Mouse (Mus musculus): ENCODE measurements around the gene H2-DMb1. TPM values are rescaled to one million over a fixed set of nuclear protein-coding genes. Genes with fewer than 3 reads are reported as not detected.

H2-DMb1 gene
- total RNA-seq, 2 experiments from 2014 or later: 0.72 to 0.89 TPM

DNA sequence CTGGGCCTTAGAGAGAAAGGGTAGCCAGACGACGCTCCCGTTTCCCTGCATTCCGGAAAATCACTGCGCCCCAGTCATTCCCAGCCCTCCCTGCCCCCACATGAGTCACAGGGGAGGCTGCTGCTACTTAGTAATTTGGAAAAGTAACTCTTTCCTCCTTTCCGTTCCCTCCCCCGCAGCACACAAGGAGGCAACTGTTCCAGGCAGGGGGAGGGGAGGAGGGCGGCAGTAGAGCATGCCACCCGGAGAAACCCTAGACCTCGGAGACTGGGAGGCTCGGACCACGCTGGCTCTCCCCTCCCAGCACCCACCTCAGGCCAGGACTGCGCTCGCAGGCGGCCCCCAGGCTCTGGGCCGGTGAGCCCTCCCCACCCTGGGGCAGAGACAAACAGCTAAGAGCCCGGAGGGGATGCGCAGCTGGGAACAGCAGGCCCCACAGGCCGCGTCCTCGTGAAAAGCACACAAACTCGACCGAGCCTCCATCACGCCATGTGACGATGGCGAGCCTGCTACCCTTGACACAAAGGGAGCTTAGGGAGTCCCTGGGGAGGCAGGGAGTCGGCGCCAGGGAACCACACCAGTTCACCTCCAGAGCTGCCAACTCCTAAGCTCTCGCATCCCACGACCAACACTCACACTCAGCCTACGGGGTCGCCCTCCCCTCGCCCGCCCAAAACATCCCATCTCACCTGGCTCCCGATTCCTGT lies 31.5 kb upstream of the H2-DMb1 start:
- intact Hi-C loops (cut with DNase I): loop anchor here (10.0 kb wide), 2 partner anchors 437 to 483 kb away; partner anchors contain the start of genes Agpat1, Hnrnpm and Rnf5

DNA sequence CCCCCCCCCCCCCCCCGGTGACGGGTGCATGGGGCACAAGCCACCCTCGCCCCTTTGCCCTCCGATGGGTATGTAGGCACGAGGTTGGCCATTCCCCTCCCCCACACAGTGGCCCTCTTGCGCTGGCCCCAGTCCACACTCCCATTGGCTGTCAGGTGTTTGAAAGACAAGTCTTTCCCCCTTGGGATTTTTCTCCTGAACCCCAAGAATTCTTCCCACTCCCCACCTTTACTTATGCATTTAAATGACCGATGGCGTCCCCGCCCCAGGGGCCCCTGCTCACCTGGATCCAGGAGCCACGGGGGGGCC lies 31.0 kb upstream of the H2-DMb1 start:
- DNase-seq: peak; percentile 75 to 82
- intact Hi-C loops (cut with DNase I): loop anchor here (10.0 kb wide), 2 partner anchors 437 to 483 kb away; partner anchors contain the start of genes Agpat1, Hnrnpm and Rnf5

More for the DNA sequence above, 31.5 kb upstream of the H2-DMb1 start:
- peak; percentile 92 to 93 for DNase-seq

DNA sequence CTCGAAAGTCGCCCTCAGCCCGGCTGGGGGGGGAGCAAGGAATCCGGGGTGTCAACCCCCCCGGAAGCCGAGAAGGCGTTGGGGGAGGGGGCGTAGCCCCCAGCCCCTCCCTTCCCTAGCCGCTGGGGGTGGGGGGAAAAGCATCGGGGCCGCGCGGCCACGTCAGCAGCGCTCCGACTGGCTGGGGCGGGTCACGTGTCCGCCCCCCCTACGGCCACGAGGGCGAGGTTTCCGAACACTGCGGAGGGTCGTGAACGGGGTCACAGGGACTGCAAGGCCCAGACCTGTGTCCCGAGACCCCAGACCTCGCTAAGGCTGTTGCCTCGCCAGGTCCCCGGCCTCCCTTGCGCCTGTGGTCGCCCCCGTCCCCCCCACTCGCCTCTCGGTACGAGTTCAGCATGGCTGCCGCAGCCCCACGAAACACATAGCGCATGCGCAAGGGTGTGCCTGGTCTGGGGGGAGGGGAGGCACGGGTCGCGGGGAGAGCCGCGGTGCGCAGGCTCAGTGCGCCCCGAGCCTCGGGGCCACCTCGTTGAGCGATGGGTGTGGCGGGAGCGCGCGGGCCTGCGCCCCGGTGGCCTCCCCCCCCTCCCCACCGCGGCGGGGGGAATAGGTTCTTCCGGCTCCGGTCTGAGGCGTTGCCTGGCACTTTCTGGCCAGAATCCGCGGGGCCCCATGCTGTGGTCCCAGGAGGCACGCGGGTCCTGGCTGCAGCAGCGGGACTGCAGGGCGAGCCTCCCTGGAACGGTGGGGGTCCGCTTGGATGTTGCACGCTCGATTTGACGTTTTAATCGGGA lies 30.5 kb upstream of the H2-DMb1 start, which contains the start of gene Brd2:
Gene Brd2 (minus strand): TSS at position 447 of the 797 bp plus-strand sequence.
- intact Hi-C loops (cut with DNase I): loop anchor here (10.0 kb wide), 2 partner anchors 438 to 482 kb away; partner anchors contain the start of genes Agpat1, Hnrnpm and Rnf5
- DNase-seq: peak; percentile 98 to 99

DNA sequence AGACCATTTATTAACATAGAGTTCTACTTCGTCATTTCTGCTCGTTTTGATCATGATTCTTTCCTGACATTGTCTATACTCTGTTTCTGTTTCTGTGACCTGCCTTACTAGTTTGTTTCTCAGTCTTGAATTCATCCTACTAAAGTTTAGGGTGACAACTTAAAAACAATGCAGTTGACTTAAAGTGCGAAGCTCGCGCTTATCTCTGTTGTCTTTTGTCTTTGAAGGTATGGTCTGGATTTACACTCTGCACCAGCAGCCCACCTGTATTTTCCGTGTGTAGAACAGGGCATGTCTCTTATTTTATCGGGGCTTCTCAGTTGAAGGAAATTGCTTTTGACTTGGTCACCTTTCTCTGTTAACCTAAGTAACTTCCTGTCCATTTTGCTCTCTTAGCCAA lies 29.8 kb upstream of the H2-DMb1 start:
- DNase-seq: no peak
- intact Hi-C loops (cut with DNase I): loop anchor here (10.0 kb wide), 2 partner anchors 438 to 482 kb away; partner anchors contain the start of genes Agpat1, Hnrnpm and Rnf5

DNA sequence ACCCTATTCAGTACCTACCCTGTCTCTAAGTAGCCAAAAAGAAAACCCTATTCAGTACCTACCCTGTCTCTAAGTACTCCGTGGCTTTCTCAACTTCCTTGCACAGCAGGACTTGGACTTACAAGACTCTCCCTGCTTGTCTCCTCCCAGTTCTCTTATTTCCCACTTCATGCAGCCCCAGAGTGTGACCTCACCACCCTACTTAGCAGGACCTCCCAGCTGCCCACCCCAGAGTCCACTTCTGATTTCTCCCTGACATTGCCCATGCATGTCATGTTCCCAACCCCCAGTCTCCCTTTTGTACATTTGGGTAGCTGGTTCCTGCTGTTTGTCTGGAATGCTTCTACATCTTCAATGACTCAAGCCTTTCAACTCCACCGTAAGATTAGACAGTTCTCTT lies 29.4 kb upstream of the H2-DMb1 start:
- intact Hi-C loops (cut with DNase I): loop anchor here (10.0 kb wide), 2 partner anchors 439 to 481 kb away; partner anchors contain the start of genes Agpat1, Hnrnpm and Rnf5
- DNase-seq: peak; percentile 61

DNA sequence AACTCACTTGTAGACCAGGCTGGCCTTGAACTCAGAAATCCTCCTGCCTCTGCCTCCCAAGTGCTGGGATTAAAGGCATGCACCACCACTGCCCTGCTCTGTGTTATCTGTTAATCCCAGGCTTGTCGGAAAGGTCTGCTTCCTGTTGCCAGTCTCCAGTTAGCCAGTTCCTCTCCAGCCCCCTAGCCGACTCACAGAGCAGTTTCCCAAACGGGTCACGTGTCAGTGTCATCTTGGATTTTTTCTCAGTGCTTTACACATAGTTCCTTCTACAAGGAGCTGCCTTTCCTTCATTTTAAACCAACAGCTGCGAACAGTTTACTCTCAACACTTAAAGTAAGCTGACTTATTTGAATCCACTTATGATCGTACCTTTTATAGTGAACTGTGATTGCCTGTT lies 28.2 kb upstream of the H2-DMb1 start:
- no peak for DNase-seq
- intact Hi-C loops (cut with DNase I): loop anchor here (10.0 kb wide), 2 partner anchors 440 to 480 kb away; partner anchors contain the start of genes Agpat1, Hnrnpm and Rnf5

DNA sequence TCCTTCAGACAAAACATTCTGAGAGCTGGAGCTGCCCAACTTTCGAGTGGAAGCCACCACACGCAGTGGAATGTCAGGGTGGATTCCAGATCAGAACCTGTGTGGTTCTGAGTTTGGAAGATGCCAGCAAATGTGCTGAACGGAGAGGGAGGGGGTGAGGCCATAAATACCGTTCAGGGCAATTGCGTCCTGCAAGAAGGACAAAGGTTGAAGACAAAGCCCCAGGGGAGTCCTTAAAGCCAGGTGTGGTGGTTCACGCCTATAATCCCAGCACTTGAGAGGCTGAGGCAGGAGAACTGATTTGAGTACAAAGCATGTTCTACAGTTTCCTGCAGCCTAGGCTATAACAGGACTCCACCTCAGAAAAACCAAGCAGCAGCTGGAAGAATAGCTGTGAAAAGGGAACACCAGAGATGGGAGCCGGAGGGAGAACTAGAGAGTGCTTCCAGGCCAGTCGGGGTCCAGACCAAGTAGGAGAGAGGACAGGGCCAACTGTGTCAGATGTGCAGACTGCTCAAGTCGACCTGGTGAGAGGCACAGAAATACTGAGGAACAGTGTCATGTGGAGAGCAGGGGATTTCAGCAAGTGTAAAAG lies 25.9 kb upstream of the H2-DMb1 start:
- no peak for DNase-seq
- intact Hi-C loops (cut with DNase I): loop anchor here (10.0 kb wide), 2 partner anchors 442 to 478 kb away; partner anchors contain the start of genes Agpat1, Hnrnpm and Rnf5

DNA sequence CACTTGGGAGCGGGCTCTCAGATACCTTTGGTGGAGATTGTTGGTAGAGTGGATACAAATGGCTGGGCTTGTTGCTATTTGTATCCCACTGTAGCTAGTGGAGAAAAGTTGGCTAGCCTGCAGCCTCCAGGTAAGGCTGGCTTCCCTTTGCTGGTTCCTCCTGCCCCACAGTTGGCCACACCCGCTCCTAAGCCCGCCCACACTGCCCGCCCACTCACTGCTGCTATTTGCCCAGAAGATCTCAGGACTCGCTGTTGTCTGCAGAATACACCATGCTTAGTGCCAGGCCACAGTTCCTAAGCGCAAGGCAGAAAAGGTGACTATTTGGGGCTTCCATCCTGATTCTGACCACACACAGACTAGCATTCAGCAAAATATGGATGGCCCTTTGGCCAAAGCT lies 25.4 kb upstream of the H2-DMb1 start:
- peak; percentile 37 to 57 for DNase-seq
- intact Hi-C loops (cut with DNase I): loop anchor here (10.0 kb wide), 2 partner anchors 443 to 477 kb away; partner anchors contain the start of genes Agpat1, Hnrnpm and Rnf5

DNA sequence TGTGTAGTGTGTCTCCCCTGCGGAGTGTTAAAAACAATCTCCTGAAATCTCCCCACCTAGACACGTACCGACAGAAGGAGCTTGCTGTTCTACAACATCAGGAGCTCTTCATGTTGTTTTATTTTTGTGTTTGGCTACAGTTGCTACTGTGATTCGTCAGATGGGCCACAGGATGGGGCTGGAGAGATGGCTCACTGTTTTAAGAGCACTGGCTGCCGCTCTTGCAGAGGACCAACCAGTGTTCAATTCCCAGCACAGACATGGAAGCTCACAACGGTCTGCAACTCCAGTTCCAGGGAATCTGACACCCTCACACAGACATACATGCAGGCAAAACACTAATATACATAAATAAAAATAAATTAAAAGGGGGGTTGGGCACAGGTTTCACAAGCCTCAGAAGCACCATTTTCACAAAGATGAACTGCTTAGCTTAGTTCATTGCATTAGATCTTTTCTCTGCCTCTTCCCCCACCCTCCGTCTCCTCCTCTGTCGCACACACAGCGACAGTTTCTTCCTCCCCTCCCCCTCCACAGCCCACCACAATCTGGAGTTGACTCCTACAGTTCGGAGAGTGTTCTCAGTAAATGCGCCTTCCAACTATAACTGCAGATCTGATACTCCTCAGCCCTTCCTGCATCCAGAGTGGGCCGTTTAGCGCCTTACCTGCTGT lies 24.5 kb upstream of the H2-DMb1 start:
- intact Hi-C loops (cut with DNase I): loop anchor here (10.0 kb wide), 2 partner anchors 444 to 476 kb away; partner anchors contain the start of genes Agpat1, Hnrnpm and Rnf5

DNA sequence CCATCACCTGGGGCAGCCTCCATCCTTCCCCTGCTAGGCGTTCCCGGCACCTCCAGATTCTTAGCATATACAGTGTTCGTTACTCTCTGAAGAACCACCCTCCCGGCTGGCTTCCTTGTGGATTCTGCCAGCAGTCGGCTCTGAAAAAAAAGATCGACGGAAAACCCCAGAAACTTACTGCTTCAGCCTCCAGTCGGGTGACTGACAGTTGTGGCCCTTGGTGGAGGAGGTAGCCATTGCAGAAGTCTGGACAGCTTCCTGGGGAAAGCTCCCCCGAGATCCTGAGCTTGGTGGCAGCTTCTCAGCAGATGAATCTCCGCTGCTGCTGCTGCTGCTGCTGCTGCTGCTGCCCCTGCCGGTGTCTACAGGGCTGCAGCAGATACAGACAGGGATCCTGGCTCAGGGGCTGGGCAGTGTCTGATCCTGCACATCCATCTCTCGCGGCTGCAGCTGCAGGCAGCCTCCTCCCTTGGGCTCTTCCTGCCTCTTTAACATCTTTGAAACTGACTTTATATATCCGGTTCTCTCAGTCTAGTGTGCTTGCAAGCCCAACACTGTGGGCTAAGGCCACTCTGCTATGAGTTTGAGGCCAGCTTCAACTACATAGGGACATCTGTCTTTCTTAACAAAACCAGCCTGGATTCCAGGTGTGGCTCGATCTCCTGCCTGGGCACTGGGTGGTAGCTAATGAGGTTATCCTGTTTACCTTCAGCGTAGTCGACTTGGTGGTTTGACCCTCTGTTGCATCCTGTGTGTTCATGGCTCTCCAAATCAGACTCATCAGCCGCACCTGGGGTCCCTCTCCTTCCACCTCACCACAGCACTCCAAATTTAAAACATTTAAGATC lies 23.7 kb upstream of the H2-DMb1 start:
- DNase-seq: no peak
- intact Hi-C loops (cut with DNase I): loop anchor here (10.0 kb wide), 2 partner anchors 444 to 476 kb away; partner anchors contain the start of genes Agpat1, Hnrnpm and Rnf5

More for the DNA sequence above, 24.5 kb upstream of the H2-DMb1 start:
- no peak for DNase-seq

DNA sequence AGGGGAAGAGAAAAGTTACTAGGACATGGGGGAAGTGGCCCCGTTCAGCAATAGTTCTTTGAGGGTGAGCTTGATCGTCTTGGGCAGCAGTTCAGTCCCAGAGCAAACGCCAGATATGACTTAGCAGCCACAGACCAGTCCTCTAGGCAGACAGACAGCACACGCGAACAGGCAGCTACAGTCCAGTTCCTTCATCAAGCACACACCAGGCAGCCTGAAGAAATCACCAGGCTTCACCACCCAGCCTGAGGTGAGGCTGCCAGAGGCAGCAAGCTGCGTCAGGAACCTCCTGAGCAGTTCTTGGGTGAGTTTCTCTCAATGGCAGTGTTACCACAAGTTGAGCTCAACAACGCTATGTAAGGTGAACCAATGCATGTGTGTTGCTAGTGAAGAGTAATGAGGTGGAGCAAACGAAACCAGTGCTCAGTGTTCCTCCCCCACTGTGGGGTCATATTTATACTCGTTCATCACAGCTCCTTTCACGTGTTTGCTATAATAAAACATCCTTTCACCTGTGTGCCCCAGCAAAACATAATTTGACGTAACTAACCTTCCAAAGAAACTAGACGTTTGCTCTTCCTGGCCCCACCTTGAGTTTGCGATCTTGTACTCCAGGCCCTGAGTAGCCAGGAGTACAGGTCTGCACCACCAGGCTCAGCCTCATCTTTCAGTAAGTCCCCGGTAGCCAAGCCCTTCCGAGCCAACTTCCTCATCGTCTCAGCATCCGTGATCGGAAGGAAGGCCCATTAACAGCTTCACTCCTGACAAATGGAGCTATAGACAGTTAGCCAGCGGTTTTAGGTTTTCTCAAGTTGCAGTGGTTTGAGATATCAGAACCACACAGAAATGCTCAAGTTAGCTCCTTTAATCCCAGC lies 22.6 kb upstream of the H2-DMb1 start:
- DNase-seq: no peak
- intact Hi-C loops (cut with DNase I): no loop called here

DNA sequence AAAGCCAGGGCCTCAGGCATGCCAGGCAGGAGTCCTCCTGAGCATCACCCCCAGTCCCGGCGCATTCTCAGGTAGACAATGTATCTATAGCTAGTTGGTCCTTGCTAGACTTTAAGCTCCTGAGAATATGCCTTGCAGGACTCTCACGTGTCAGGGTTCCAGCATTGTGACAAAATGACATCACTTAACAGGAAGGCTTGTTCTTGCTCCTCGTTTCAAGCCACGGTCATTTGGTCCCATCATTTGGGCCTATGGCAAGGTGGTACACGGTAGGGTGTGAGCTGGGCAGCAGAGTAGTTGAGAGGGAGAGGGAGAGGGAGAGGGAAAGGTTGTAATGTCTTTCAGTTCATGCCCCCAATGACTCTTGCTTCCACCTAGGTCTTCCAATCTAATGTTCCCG lies 21.0 kb upstream of the H2-DMb1 start:
- peak in 1 of 2 experiments; percentile 4 for DNase-seq
- intact Hi-C loops (cut with DNase I): no loop called here

DNA sequence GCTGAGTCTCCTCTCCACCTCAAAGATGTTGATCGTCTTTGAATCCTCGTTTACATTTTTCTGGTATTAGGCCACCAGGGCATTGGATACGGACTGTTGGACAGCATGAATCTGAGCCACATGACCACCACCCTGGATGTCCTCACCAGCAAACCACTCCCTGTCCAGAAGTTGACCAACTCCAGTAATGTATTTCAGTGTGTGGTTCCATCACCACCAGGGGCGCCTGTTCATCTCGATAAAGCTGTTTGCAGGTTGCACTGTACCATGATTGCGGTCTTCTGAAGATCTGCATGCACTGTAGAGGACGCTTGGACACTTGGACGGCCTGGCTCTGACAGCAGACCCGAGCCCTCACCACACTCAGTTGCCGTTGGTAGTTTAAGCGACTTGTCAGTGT lies 19.6 kb upstream of the H2-DMb1 start:
- intact Hi-C loops (cut with DNase I): no loop called here
- peak in 1 of 2 experiments; percentile 38 for DNase-seq

DNA sequence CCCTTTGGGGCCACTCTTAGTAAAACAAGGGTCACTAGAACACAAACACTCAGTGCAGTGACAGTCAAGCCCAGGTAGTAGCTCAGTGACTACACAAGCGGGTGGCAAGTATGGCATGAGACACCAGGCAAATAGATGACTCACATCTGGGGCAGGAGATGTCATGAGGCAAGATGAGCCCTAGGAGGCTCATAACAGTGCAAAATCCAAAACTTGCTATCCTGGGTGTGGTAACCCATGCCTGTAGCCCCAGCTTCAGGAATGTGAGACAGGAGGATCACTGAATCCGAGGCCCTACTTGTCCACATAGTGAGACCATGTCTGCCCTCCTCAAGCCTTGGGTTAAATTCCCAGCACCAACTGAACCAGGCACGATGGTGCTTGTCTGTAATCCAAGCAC lies 18.4 kb upstream of the H2-DMb1 start:
- DNase-seq: no peak
- intact Hi-C loops (cut with DNase I): loop anchor here (2.0 kb wide), 1 partner anchor 34 kb away; no protein-coding TSS in a partner anchor

DNA sequence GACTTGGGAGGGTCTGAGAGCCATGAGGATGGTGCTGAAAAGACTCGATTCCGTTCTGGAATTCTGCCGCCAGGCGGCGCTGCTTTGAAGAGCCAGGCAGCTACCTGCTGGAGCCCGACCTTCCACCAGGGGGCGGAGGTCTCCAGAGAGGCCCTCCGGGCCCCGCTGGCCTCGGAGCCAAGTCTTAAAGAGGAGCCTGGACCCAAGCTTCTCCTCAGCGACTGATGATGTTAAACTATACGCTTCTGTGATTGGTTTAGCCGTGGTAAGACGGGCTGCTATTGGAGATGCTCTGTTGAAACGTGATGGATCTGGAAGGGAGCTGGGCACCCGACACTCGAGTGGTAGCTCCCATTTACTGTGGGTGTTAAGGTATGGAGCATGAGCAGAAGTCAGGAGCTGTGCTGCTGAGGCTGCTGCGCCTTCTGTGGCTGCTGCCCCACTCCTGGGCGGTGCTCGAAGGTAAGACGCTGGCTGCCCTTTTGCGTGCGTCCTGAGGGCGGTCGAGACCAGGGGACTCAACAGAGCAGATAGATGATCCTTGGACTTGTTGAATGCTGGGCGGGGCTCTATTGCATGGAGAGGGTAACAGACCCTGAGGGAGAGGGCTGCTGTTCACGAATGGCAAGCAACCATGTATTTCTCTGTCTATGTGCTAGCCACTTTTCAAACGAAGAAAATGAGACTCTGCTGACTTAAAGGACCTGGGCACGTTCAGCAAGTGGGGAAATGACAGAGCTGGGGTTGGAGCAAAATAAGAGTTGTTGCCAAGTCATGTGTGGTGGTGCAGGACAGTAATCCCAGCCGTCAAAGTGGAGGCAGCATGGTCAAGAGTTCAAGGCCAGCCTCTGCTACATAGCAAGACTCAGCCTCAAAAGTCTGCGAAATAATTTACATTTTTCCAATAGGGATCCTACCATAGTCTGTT lies 17.3 kb upstream of the H2-DMb1 start:
- intact Hi-C loops (cut with DNase I): loop anchor here (1.0 to 2.0 kb wide), 2 partner anchors 35 kb away; no protein-coding TSS in a partner anchor
- DNase-seq: peak; percentile 99 to 100

DNA sequence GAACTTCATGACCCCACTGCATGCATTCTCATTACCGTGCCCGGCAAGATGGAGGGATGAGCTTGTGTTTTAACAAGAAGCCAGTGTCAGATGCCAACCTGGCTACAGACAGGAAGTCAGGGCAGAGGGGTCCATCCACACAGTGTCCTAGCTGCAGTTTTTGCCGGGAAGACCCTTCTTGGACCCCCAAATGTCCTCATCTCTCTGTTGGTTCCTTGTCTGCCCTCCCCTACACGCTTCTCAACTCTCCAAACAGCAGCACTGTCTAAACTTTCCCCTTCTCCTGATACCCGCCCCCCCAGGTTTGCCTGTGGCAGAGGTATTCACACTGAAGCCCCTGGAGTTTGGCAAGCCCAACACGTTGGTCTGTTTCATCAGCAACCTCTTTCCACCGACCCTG lies 15.3 kb upstream of the H2-DMb1 start:
- intact Hi-C loops (cut with DNase I): no loop called here
- DNase-seq: no peak

DNA sequence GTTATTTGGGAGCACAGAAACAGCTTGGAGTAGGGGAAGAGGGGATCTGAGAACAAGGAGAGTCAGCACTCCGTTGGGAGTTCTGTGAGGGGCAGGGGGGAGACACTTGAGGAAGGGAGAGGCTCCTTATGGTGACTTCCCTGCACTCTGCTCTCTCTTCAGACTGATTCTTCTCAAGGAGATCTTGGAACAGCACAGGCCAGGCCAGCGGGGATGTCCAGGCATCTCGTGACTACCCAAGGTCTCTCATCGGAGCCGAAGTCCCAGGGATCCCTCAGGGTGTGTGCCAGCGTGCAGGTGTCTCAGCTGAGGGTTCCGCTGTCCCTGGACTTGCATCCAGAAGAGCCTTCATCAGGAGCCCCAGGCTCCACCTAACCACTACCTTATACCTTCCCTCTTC lies 14.2 kb upstream of the H2-DMb1 start:
- intact Hi-C loops (cut with DNase I): no loop called here

More for the DNA sequence above, 14.2 kb upstream of the H2-DMb1 start:
- peak in 1 of 2 experiments; percentile 3 for DNase-seq

Data from heart, postnatal 10 days (tissue).